Mouse (Mus musculus) brain, embryonic 14.5 days (tissue): Measurements from ENCODE around the gene Odf3b.

Experiments used
- CTCF ChIP-seq: fragments of 200-500 bp; IDR thresholded peaks from 2 replicates; pipeline ENCODE4 v1.5.1; 2012; ENCODE audit warnings: inconsistent platforms, mild to moderate bottlenecking, moderate library complexity, borderline replicate concordance; ENCODE audit not compliant: insufficient read depth, insufficient read length; ENCODE audit errors: extremely low read depth
- POLR2A ChIP-seq: fragments of 200-500 bp; IDR thresholded peaks from 2 replicates; pipeline ENCODE4 v1.6.1; 2012; ENCODE audit warnings: mild to moderate bottlenecking, inconsistent platforms, borderline replicate concordance; ENCODE audit not compliant: poor library complexity, insufficient read depth, insufficient read length, severe bottlenecking; ENCODE audit errors: extremely low read depth

DNA sequence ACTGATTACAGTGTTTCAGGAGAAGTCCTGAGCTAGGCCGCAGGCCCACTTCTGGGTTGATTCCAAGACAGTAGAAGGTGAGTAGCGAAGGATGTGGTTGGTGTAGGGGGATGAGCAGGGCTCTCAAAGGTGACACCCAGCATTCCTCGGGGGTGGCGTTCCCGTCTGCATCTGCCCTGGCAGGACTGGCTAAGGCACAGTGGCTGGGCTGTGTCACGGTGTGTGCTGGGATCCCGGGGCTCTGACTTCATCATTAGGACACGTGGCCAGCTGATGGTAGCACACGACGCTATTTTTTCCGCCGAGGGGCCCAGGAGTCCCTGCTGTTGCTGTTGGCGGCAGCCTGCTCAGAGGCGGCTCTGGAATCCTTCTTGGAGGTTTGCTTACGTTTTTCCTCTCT lies 27.8 kb downstream of the Odf3b start:
- no peak for TF ChIP-seq POLR2A
- TF ChIP-seq CTCF = no peak
